Comparison of ENCODE assay signal across 17 mouse cellular contexts in genomic region chr1:63871831-63872230, GRCm38 (mm10).
DNase-seq lines count a peak whose midpoint lies in the region; ATAC-seq and TF ChIP-seq lines count a peak whose summit lies in the region.
"Had no signal": no experiment of that assay in that cellular context is flagged by ENCODE, and none has a peak within 500 bp of the region (broad histone marks: within the 10 kb centered on the region; RNA-seq: fewer than 3 reads in every experiment).

No protein-coding gene starts in this region.

- peak overlapping the region; percentile 55 for H3K27ac ChIP-seq in heart, postnatal 0 days (ENCODE audit: low read depth)
- H3K27ac ChIP-seq in hindbrain, embryonic 16.5 days (ENCODE audit: low read depth, low read length) = no peak overlapping the region
- H3K27ac ChIP-seq: hindbrain, embryonic 13.5 days had no signal

- no peak for TF ChIP-seq CTCF in heart, postnatal 0 days (IDR thresholded peaks at IDR 0.05; ENCODE audit: low read depth)

- TF ChIP-seq EP300 in heart, postnatal 0 days (IDR thresholded peaks at IDR 0.05; ENCODE audit: low read depth) = no peak

- H3K4me2 ChIP-seq in heart, postnatal 0 days (ENCODE audit: low read depth, low read length) = no peak overlapping the region
- H3K4me2 ChIP-seq in hindbrain, embryonic 16.5 days (ENCODE audit: low read length) = no peak overlapping the region
- H3K4me2 ChIP-seq: hindbrain, embryonic 13.5 days; midbrain, embryonic 11.5 days had no signal

- peak; percentile 82 for DNase-seq in heart, adult 11 months
- no peak for DNase-seq in heart, postnatal 36 days
- DNase-seq in heart, postnatal 0 days (ENCODE audit: low spot score) = no peak
- no peak for DNase-seq in heart, postnatal 25 days (ENCODE audit: low spot score)
- peak; percentile 2 to 9 for DNase-seq in kidney, postnatal 36 days
- no peak for DNase-seq in kidney, postnatal 25 days
- DNase-seq: adrenal gland, postnatal 25 days; cerebellum, adult 9-10 months; gastrocnemius, postnatal 36 days; liver; liver, postnatal 0 days; lung, postnatal 14 days had no signal

- no peak; the same call in 1 of the 2 replicates for ATAC-seq in heart, postnatal 0 days (ENCODE audit: insufficient read depth, low read depth)
- ATAC-seq in hindbrain, embryonic 16.5 days = no peak
- ATAC-seq: forebrain, embryonic 16.5 days; inflammation-experienced regulatory T-cells, adult 6 months; liver, postnatal 0 days had no signal

- peaks cover 5% of the 10 kb centered on the region; the same call in 1 of the 2 replicates for H3K4me1 ChIP-seq in heart, postnatal 0 days (ENCODE audit: control insufficient read depth, insufficient read depth)
- no peaks in the 10 kb centered on the region for H3K4me1 ChIP-seq in hindbrain, embryonic 16.5 days (ENCODE audit: control insufficient read depth, insufficient read depth, low read depth, low read length)
- H3K4me1 ChIP-seq: hindbrain, embryonic 13.5 days had no signal

- H3K9ac ChIP-seq in heart, postnatal 0 days (replicated peaks; ENCODE audit: low read depth, low read length) = no peak overlapping the region
- H3K9ac ChIP-seq in hindbrain, embryonic 16.5 days (ENCODE audit: low read depth, low read length) = no peak overlapping the region
- H3K9ac ChIP-seq: hindbrain, embryonic 13.5 days; liver, postnatal 0 days had no signal

- WGBS in heart, postnatal 0 days = 53% methylated on average over 6 of the region's 6 CpGs
- 89% methylated on average over 6 of the region's 6 CpGs for WGBS in hindbrain, embryonic 16.5 days

- H3K4me3 ChIP-seq in heart, postnatal 0 days (ENCODE audit: low read depth, low read length) = no peak overlapping the region
- no peak overlapping the region for H3K4me3 ChIP-seq in hindbrain, embryonic 16.5 days (ENCODE audit: low read length)
- H3K4me3 ChIP-seq: hindbrain, embryonic 13.5 days had no signal

- H3K9me3 ChIP-seq in heart, postnatal 0 days (replicated peaks; ENCODE audit: control insufficient read depth, low read length) = no peaks in the 10 kb centered on the region
- H3K9me3 ChIP-seq in hindbrain, embryonic 16.5 days (ENCODE audit: control insufficient read depth, low read length) = no peaks in the 10 kb centered on the region
- H3K9me3 ChIP-seq: hindbrain, embryonic 13.5 days had no signal

- no peaks in the 10 kb centered on the region for H3K36me3 ChIP-seq in heart, postnatal 0 days (replicated peaks; ENCODE audit: control insufficient read depth, insufficient read depth, low read length)
- no peaks in the 10 kb centered on the region for H3K36me3 ChIP-seq in hindbrain, embryonic 16.5 days (ENCODE audit: control insufficient read depth, insufficient read depth, low read length)
- H3K36me3 ChIP-seq: hindbrain, embryonic 13.5 days had no signal

- no peaks in the 10 kb centered on the region for H3K27me3 ChIP-seq in heart, postnatal 0 days (ENCODE audit: control insufficient read depth, insufficient read depth, low read length)
- no peaks in the 10 kb centered on the region for H3K27me3 ChIP-seq in hindbrain, embryonic 16.5 days (replicated peaks; ENCODE audit: control insufficient read depth, insufficient read depth, low read length)
- H3K27me3 ChIP-seq: hindbrain, embryonic 13.5 days had no signal

- intact Hi-C loops in heart, postnatal 36 days (cut with DNase I) = loop anchor here (10.0 kb wide), 1 partner anchor 143 kb away; no protein-coding TSS in a partner anchor
- intact Hi-C loops in heart, postnatal 25 days (cut with DNase I) = no loop called here

Comparison
In these comparisons a context has a peak if more than half of its experiments do, and no peak if none do; other contexts are left out.
1. DNase-seq: peak in heart, adult 11 months (single experiment) and kidney, postnatal 36 days (2 of 2); none in heart, postnatal 36 days (0 of 2), heart, postnatal 0 days (single experiment), heart, postnatal 25 days (single experiment) and kidney, postnatal 25 days (0 of 2).